Comparison of ENCODE assay signal across 24 mouse cellular contexts in the genomic region with DNA sequence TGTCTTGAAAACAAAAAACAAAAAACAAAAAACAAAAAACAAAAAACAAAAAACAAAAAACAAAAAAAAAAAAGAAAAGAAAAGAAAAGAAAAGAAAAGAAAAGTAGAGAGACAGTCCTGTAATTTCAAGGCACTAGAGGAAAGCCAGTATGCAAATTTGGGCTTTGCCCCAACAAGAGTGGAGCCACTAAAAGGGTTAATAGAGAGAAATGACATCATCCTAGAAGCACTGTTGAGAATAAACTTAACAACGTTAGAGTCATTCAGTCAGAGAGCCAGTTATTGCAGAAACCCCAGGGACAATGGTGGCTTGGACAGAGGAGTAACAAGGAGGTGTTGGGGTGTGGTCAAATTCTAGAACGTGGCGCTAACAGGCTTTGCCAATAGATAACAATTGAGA. TPM values are rescaled to one million over a fixed set of nuclear protein-coding genes. Genes with fewer than 3 reads are reported as not detected.
"Had no signal": no experiment of that assay in that cellular context is flagged by ENCODE, and none has a peak within 500 bp of the region (broad histone marks: within the 10 kb centered on the region; RNA-seq: fewer than 3 reads in every experiment).

No protein-coding gene starts in this region.

- H3K27me3 ChIP-seq: lung, embryonic 15.5 days; midbrain, embryonic 13.5 days; midbrain, embryonic 15.5 days; neural tube, embryonic 13.5 days; neural tube, embryonic 15.5 days had no signal

- H3K27ac ChIP-seq: lung, embryonic 15.5 days; macrophage; midbrain, embryonic 13.5 days; midbrain, embryonic 15.5 days; neural tube, embryonic 13.5 days; neural tube, embryonic 15.5 days had no signal

- H3K4me1 ChIP-seq: midbrain, embryonic 13.5 days; midbrain, embryonic 15.5 days; neural tube, embryonic 13.5 days; neural tube, embryonic 15.5 days had no signal

- H3K4me2 ChIP-seq: lung, embryonic 15.5 days; midbrain, embryonic 11.5 days; midbrain, embryonic 13.5 days; midbrain, embryonic 15.5 days; neural tube, embryonic 13.5 days; neural tube, embryonic 15.5 days had no signal

- H3K9ac ChIP-seq: liver, postnatal 0 days; lung, embryonic 15.5 days; midbrain, embryonic 13.5 days; midbrain, embryonic 15.5 days; neural tube, embryonic 13.5 days; neural tube, embryonic 15.5 days had no signal

- H3K4me3 ChIP-seq: lung, embryonic 15.5 days; megakaryocyte, embryonic 14.5 days; midbrain, embryonic 13.5 days; midbrain, embryonic 15.5 days; neural tube, embryonic 13.5 days; neural tube, embryonic 15.5 days had no signal

- H3K9me3 ChIP-seq: lung, embryonic 15.5 days; megakaryocyte, embryonic 14.5 days; midbrain, embryonic 13.5 days; midbrain, embryonic 15.5 days; neural tube, embryonic 13.5 days; neural tube, embryonic 15.5 days had no signal

- DNase-seq: liver, postnatal 0 days; lung, adult 2 months; lung, postnatal 10 days; lung, postnatal 36 days; retina, postnatal 1 day; right cerebral cortex, adult 18-20 months; right cerebral cortex, postnatal 25 days; right cerebral cortex, postnatal 4 days; spleen, adult 18-20 months; thymus, adult 18-20 months; thymus, postnatal 14 days; thymus, postnatal 36 days had no signal

- ATAC-seq: liver, postnatal 0 days; midbrain, embryonic 13.5 days; midbrain, embryonic 15.5 days had no signal

- H3K36me3 ChIP-seq: lung, embryonic 15.5 days; midbrain, embryonic 13.5 days; midbrain, embryonic 15.5 days; neural tube, embryonic 13.5 days; neural tube, embryonic 15.5 days had no signal

RNA-seq across cellular contexts. Expression of a gene that starts 41.8 kb away (rescaled TPM):
- total RNA-seq: midbrain, postnatal 0 days; monocyte, adult 5-6 weeks had no signal
- polyA plus RNA-seq: macrophage; midbrain, embryonic 11.5 days; midbrain, embryonic 13.5 days; midbrain, embryonic 15.5 days; midbrain, postnatal 0 days; neural tube, embryonic 11.5 days; neural tube, embryonic 13.5 days; neural tube, embryonic 15.5 days; stomach, embryonic 16.5 days had no signal

RNA-seq across cellular contexts. Expression of a gene that starts 44.2 kb away (rescaled TPM):
- total RNA-seq: midbrain, postnatal 0 days had no signal
- polyA plus RNA-seq: neural tube, embryonic 11.5 days had no signal
